Mouse (Mus musculus): ENCODE results near the gene Med24. TPM values are rescaled to one million over a fixed set of nuclear protein-coding genes. Genes with fewer than 3 reads are reported as not detected.
A peak's percentile ranks its signal among the peaks of the same experiment; 100 is the strongest.

Med24 gene
- total and polyA plus RNA-seq, 2 experiments from 2014 or later, result 52.2 to 66.6 TPM

DNA sequence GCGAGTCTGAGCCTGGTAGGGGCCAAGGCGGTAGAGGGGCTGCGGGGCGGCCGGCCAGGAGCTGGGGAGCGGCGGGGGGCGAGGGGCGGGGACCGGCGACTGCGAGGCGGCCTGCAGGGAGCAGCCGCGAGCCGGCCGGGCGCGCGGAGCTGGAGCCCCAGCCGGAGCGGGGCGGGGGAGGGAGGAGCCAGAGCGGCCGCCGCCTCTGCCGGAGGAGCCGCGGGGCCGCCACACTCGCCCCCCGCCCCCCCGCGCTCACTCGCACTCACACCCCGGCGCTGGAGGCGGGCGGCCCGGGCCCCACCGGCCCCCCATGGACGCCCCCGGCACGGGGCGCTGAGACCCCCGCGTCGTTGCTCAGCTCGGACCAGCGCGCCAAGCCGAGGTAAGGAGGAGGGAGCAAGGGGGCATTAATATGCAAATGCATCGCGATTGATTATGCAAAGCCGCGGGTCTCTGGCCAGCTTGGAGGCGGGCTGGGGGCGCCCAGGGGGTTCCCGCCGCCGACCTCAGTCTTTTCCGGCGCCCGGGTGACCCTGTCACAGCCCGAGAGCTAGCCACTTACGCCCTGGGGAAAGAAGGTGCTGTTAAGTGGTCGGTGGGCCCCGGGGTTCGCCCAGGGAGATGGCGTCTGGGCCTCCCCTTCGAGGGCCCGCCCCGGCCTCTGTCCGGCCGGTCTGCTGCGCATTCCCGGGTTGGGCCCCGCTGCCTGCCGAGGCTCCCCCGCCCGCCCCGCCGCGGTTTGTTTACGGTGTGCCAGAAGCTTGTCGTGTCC lies 12.6 kb upstream of the Med24 start:
- 1% methylated on average over 56 of the region's 86 CpGs for WGBS
- peak; percentile 38; the same call in 1 of the 2 replicates for TF ChIP-seq CTCF (IDR thresholded peaks at IDR 0.05)

DNA sequence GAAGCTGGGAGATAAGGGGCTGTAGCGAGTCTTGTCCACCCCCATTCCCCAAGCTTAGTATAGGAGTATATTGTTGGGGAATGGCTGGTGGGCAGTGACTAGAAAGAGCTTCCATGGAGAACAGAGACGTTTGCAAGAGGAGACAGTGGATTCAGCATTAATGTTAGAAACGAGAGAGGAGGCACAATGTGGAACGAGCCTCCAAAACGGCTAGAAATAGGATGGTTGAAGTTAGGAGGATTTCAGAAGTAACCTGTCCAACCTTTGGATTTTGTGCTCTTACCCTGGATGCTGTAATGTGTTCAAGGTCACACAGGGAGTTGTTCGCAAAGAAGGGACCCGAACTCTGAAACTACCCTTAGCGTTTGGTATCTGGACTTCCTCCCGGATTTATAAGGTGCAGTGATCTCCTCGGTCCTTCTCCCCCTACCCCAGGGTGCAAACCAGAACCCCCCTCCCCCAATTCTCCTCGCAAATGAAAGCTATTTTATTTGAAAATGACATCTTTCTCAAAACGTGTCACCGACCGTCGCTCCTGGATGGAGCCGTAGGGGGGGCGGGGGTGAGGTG lies 11.9 kb upstream of the Med24 start:
- Histone ChIP-seq H3K4me2 (ENCODE audit: low read depth, low read length, poor library complexity, severe bottlenecking) (peak overlapping the region; percentile 94), H3K4me3 (ENCODE audit: low read depth, low read length) (peak overlapping the region; percentile 79), H3K9ac (replicated peaks; ENCODE audit: low read length, poor library complexity, severe bottlenecking) (peak overlapping the region; percentile 99), H3K27me3 (ENCODE audit: insufficient read depth, low read length) (no peaks in the 10 kb centered on the region), H3K27ac (ENCODE audit: low read depth, low read length) (peak overlapping the region; percentile 99), H3K4me1 (ENCODE audit: insufficient read depth, low read length) (peaks cover 30% of the 10 kb centered on the region), H3K36me3 (ENCODE audit: insufficient read depth, low read length) (no peaks in the 10 kb centered on the region), H3K9me3 (ENCODE audit: low read length) (no peaks in the 10 kb centered on the region)
- no peak for ATAC-seq (ENCODE audit: low FRiP score)
- TF ChIP-seq CTCF (IDR thresholded peaks at IDR 0.05), result no peak
- WGBS, result under 1% methylated on average over 17 of the region's 17 CpGs
- DNase-seq (ENCODE audit: low spot score), result no peak

More for the DNA sequence above, 12.6 kb upstream of the Med24 start:
- Histone ChIP-seq H3K27me3 (ENCODE audit: insufficient read depth, low read length) (no peaks in the 10 kb centered on the region), H3K4me3 (ENCODE audit: low read depth, low read length) (peak overlapping the region; percentile 79), H3K27ac (ENCODE audit: low read depth, low read length) (peak overlapping the region; percentile 99), H3K4me2 (ENCODE audit: low read depth, low read length, poor library complexity, severe bottlenecking) (peak overlapping the region; percentile 94), H3K9ac (replicated peaks; ENCODE audit: low read length, poor library complexity, severe bottlenecking) (peak overlapping the region; percentile 99), H3K4me1 (ENCODE audit: insufficient read depth, low read length) (peaks cover 37% of the 10 kb centered on the region), H3K36me3 (ENCODE audit: insufficient read depth, low read length) (no peaks in the 10 kb centered on the region), H3K9me3 (ENCODE audit: low read length) (no peaks in the 10 kb centered on the region)
- DNase-seq (ENCODE audit: low spot score) (peak; percentile 92), ATAC-seq (ENCODE audit: low FRiP score) (peak; percentile 69)

DNA sequence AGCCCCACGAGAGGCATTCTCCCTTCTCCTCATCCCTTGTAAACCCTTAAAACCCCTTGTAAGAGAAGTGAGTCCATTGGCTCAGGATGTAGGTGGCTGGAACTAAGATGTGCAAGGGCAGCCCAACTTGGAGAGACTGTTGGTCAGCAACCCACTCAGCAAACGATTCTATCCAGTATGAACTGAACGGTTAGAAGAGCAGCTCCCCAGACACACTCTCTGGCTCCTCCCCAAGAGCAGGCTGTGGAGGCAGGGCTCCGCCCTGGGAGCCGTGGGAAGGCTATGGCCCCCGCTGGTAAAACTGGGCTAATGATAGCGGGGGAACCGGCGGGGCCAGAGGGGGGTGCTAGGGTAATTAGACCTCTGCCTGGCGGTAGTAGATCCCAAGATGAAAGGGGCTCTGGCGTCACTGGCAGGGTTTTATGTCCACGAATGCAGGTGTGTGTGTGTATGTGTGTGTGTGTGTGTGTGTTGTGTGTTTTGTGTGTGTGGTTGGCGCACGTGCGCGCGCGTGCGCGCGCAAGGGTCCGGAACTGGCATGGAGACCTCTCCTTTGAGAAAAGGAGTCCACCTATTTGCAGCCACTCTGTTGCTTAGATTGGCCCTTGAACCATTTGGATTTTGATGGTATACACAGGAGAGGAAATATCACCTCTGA lies 11.3 kb upstream of the Med24 start, which contains the start of gene Thra:
Thra (plus strand) TSS at position 246 of the 658 bp plus-strand sequence.
- Histone ChIP-seq H3K9me3 (ENCODE audit: low read length) (no peaks in the 10 kb centered on the region), H3K27me3 (ENCODE audit: insufficient read depth, low read length) (no peaks in the 10 kb centered on the region), H3K36me3 (ENCODE audit: insufficient read depth, low read length) (no peaks in the 10 kb centered on the region), H3K4me2 (ENCODE audit: low read depth, low read length, poor library complexity, severe bottlenecking) (peak within 1 kb of the TSS; percentile 94), H3K27ac (ENCODE audit: low read depth, low read length) (peak within 1 kb of the TSS; percentile 99), H3K9ac (replicated peaks; ENCODE audit: low read length, poor library complexity, severe bottlenecking) (peak within 1 kb of the TSS; percentile 99), H3K4me1 (ENCODE audit: insufficient read depth, low read length) (peaks cover 24% of the 10 kb centered on the region), H3K4me3 (ENCODE audit: low read depth, low read length) (peak within 1 kb of the TSS; percentile 79)
- peak; percentile 45; the same call in 1 of the 2 replicates for ATAC-seq (ENCODE audit: low FRiP score)
- no peak for TF ChIP-seq CTCF (IDR thresholded peaks at IDR 0.05)
- WGBS, result under 1% methylated on average over 22 of the region's 22 CpGs
- DNase-seq (ENCODE audit: low spot score), result peak; percentile 83

GRCm38 (mm10) chr11:98740026-98740392 lies 10.8 kb upstream of the Med24 start:
- H3K4me3 ChIP-seq (ENCODE audit: low read depth, low read length), result peak overlapping the region; percentile 79
- WGBS, result 6% methylated on average over 8 of the region's 8 CpGs
- H3K27me3 ChIP-seq (ENCODE audit: insufficient read depth, low read length), result no peaks in the 10 kb centered on the region
- no peaks in the 10 kb centered on the region for H3K9me3 ChIP-seq (ENCODE audit: low read length)
- H3K4me2 ChIP-seq (ENCODE audit: low read depth, low read length, poor library complexity, severe bottlenecking), result peak overlapping the region; percentile 94
- H3K4me1 ChIP-seq (ENCODE audit: insufficient read depth, low read length), result peaks cover 20% of the 10 kb centered on the region
- TF ChIP-seq CTCF (IDR thresholded peaks at IDR 0.05), result no peak
- no peaks in the 10 kb centered on the region for H3K36me3 ChIP-seq (ENCODE audit: insufficient read depth, low read length)
- peak overlapping the region; percentile 99 for H3K9ac ChIP-seq (replicated peaks; ENCODE audit: low read length, poor library complexity, severe bottlenecking)
- peak overlapping the region; percentile 99 for H3K27ac ChIP-seq (ENCODE audit: low read depth, low read length)
- ATAC-seq (ENCODE audit: low FRiP score) (no peak), DNase-seq (ENCODE audit: low spot score) (peak; percentile 74)

DNA sequence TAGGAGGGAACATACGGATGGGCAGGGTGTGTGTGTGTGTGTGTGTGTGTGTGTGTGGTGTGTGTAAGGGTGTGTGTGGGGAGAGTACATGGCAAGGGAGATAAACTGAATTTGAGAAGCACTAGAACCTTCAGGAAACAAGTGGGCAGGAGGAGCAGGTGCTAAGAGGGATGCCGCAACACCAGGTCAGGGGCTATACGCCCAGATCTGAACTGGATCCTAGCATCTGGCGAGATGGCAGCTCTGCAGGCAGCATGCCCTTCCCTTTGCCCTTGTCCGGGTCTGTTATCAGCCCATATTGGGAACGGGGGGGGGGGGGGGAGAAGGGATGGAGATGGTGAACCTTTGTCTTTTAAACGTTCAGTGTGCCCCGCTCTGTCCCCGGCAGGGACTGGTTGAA lies 9.7 kb upstream of the Med24 start:
- TF ChIP-seq CTCF (IDR thresholded peaks at IDR 0.05), result no peak
- H3K36me3 ChIP-seq (ENCODE audit: insufficient read depth, low read length), result no peaks in the 10 kb centered on the region
- no peaks in the 10 kb centered on the region for H3K9me3 ChIP-seq (ENCODE audit: low read length)
- peak overlapping the region; percentile 64 for H3K27ac ChIP-seq (ENCODE audit: low read depth, low read length)
- H3K9ac ChIP-seq (replicated peaks; ENCODE audit: low read length, poor library complexity, severe bottlenecking), result no peak overlapping the region
- no peak for ATAC-seq (ENCODE audit: low FRiP score)
- H3K4me3 ChIP-seq (ENCODE audit: low read depth, low read length), result no peak overlapping the region
- DNase-seq (ENCODE audit: low spot score), result no peak
- peaks cover 10% of the 10 kb centered on the region for H3K4me1 ChIP-seq (ENCODE audit: insufficient read depth, low read length)
- WGBS, result 57% methylated on average over 7 of the region's 9 CpGs
- H3K27me3 ChIP-seq (ENCODE audit: insufficient read depth, low read length), result no peaks in the 10 kb centered on the region
- peak overlapping the region; percentile 34 for H3K4me2 ChIP-seq (ENCODE audit: low read depth, low read length, poor library complexity, severe bottlenecking)
